Mouse (Mus musculus) forebrain, postnatal 0 days (tissue): Measurements from ENCODE around the gene Haao. TPM values are rescaled to one million over a fixed set of nuclear protein-coding genes. Genes with fewer than 3 reads are reported as not detected.

Experiments
- ATAC-seq: fragments of 200-750 bp; cut with Nextera tagmentation; 2 replicates; pipeline ENCODE4 v1.8.0; 2017; ENCODE audit warnings: mild to moderate bottlenecking, moderate library complexity
- DNase-seq: peaks from one replicate; pipeline ENCODE4 v3.0.0-alpha.2; 2015
- H3K27ac ChIP-seq: fragments of 300-500 bp; sonication (generic); 2 replicates; pipeline ENCODE4 v1.5.1; 2014; ENCODE audit warnings: low read depth, mild to moderate bottlenecking, antibody characterized with exemption, low read length, moderate library complexity, mixed read lengths
- H3K27me3 ChIP-seq: fragments of 300-500 bp; sonication (generic); 2 replicates; pipeline ENCODE4 v1.6.1; 2014; ENCODE audit warnings: mild to moderate bottlenecking, low read length, mixed read lengths; ENCODE audit not compliant: insufficient read depth
- H3K36me3 ChIP-seq: fragments of 300-500 bp; sonication (generic); 2 replicates; pipeline ENCODE4 v1.6.1; 2014; ENCODE audit warnings: mild to moderate bottlenecking, moderate library complexity; ENCODE audit not compliant: insufficient read depth
- H3K4me1 ChIP-seq: fragments of 300-500 bp; sonication (generic); 2 replicates; pipeline ENCODE4 v1.6.1; 2014; ENCODE audit warnings: antibody characterized with exemption; ENCODE audit not compliant: insufficient read depth
- H3K4me2 ChIP-seq: fragments of 300-500 bp; sonication (generic); 2 replicates; pipeline ENCODE4 v1.6.1; 2014; ENCODE audit warnings: low read depth, mild to moderate bottlenecking, moderate library complexity
- H3K4me3 ChIP-seq: fragments of 300-500 bp; sonication (generic); 2 replicates; pipeline ENCODE4 v1.5.1; 2014; ENCODE audit warnings: low read depth, low read length, mixed read lengths
- H3K9ac ChIP-seq: fragments of 300-500 bp; sonication (generic); 2 replicates; pipeline ENCODE4 v1.6.1; 2014; ENCODE audit warnings: mild to moderate bottlenecking
- H3K9me3 ChIP-seq: fragments of 300-500 bp; sonication (generic); 2 replicates; pipeline ENCODE4 v1.6.1; 2016; ENCODE audit warnings: low read length
- CTCF ChIP-seq: sonication (generic); IDR thresholded peaks from 2 replicates; pipeline ENCODE4 v1.5.1; 2016; ENCODE audit warnings: antibody characterized with exemption, control low read depth, low read depth
- WGBS: fragments of 180-500 bp; shearing (Covaris S2); extraction: QIAGEN DNeasy Blood & Tissue Kit; methylation state at CpG from one replicate; pipeline ENCODE4 v1.1.7; 2014; 5-methylcytosine and 5-hydroxymethylcytosine counted together
- polyA plus RNA-seq: library from polyadenylated mRNA; unstranded; fragments of >200 nt; fragmentation: Nextera tagmentation; extraction: Ambion mirVana; gene quantifications from 2 replicates; pipeline ENCODE4 v1.2.1, GENCODE M21; 2015
- total RNA-seq: library from RNA; depleted of rRNA; stranded (reverse); fragments of >200 nt; gene quantifications from 2 replicates; pipeline ENCODE4 v1.2.3, GENCODE M21; 2014

Gene Haao
- total and polyA plus RNA-seq, 2 experiments from 2014 or later: not detected

DNA sequence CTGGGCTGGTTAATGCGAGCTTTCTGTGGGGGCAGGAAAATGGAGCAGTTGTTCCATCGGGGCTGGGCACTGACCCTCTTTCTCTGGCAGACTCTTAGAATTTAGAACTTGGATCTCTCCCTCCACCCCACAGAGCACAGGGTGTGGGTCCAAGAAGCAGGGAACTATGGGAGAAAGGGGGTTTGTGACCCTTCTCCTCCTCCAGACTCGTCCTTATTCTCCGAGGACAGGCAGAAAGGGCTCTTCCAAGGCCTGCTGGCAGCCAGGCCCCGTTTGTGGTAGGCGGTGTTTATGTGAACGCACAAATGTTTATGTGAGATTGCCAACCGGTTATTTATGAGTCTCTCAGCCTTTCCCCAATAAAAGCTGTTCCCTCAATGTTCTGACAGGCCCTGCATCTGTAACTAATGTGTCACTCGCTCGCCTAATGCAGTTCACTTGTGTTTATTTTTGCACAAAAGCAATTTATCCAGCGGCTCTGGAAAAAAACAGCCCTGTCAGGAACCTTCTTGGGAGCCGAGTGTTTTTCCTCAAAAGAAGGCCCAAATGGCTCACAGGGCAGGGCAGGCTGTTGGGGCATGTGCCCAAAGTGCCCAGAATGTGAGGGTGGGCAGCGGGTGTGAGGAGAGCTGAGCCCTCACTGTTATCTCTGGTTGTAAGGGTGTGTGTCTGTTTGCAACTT, 42.1 kb upstream of the Haao start:
- ATAC-seq: peak; percentile 90
- Histone ChIP-seq H3K9me3 (no peaks in the 10 kb centered on the region), H3K4me1 (peaks cover 8% of the 10 kb centered on the region; the same call in 1 of the 2 replicates), H3K36me3 (no peaks in the 10 kb centered on the region), H3K4me2 (no peak overlapping the region), H3K4me3 (no peak overlapping the region), H3K27ac (peak overlapping the region; percentile 57), H3K27me3 (no peaks in the 10 kb centered on the region), H3K9ac (0 out of 2 replicates have a peak overlapping the region, but pooled peaks have one; percentile 22)
- peak; percentile 72 for DNase-seq
- TF ChIP-seq CTCF: no peak
- 22% methylated on average over 13 of the region's 13 CpGs for WGBS

- 54% methylated on average over 5 of the region's 5 CpGs for WGBS
- no peak for TF ChIP-seq CTCF
- H3K27me3 ChIP-seq: no peaks in the 10 kb centered on the region
- no peak for ATAC-seq
- H3K9ac ChIP-seq: no peak overlapping the region
- no peak overlapping the region for H3K4me2 ChIP-seq
- H3K4me1 ChIP-seq: peaks cover 8% of the 10 kb centered on the region; the same call in 1 of the 2 replicates
- peak overlapping the region; percentile 57 for H3K27ac ChIP-seq
- no peaks in the 10 kb centered on the region for H3K36me3 ChIP-seq
- no peaks in the 10 kb centered on the region for H3K9me3 ChIP-seq
- DNase-seq: no peak
- H3K4me3 ChIP-seq: no peak overlapping the region
Measured at GRCm38 (mm10) chr17:83889329-83889690, 41.5 kb upstream of the Haao start.

DNA sequence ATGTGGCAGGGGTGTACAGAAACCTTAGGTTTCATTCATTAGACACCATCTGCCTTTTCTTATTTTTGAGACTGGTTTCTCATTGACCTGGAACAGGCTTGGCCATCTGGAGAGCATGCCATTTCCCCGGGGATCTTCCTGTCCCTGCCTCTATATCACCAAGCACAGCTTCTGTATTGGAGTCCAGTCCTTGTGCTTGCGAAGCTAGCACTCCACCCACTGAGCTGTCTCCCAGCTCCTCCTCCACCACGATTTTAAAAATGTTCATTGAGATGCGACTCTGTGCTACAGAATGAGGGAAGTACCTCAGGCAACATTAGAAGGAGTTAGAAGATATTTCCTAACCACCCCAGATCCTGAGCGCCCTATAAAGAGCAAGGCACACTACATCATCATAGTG, 39.5 kb upstream of the Haao start:
- 87% methylated on average over 5 of the region's 5 CpGs for WGBS
- DNase-seq: no peak
- Histone ChIP-seq H3K27me3 (no peaks in the 10 kb centered on the region), H3K4me1 (peaks cover 8% of the 10 kb centered on the region; the same call in 1 of the 2 replicates), H3K4me3 (no peak overlapping the region), H3K9me3 (no peaks in the 10 kb centered on the region), H3K9ac (no peak overlapping the region), H3K27ac (no peak overlapping the region), H3K4me2 (no peak overlapping the region), H3K36me3 (no peaks in the 10 kb centered on the region)
- no peak for ATAC-seq
- TF ChIP-seq CTCF: no peak

DNA sequence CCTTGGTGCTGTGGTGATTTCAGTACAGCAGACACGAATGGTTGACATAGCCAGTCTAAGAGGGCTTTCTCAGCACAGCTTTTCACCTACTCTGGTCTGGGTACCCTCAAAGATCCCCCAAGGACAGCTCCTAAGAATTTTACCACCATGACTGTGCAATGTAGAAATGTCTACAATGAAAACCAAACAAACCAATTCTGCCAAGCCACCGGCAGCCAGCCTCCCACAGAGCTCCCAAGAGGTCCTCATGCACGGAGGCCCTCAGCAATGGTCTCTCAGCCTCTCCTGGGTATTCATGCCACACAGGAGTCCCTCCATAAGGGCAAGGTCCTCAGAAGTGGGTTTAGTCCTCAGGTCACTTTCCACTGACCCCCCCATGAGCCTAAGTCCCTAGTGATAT, 38.6 kb upstream of the Haao start:
- H3K27ac ChIP-seq: no peak overlapping the region
- H3K27me3 ChIP-seq: no peaks in the 10 kb centered on the region
- no peak overlapping the region for H3K4me3 ChIP-seq
- no peaks in the 10 kb centered on the region for H3K36me3 ChIP-seq
- no peak overlapping the region for H3K9ac ChIP-seq
- TF ChIP-seq CTCF: no peak
- peaks cover 8% of the 10 kb centered on the region; the same call in 1 of the 2 replicates for H3K4me1 ChIP-seq
- H3K9me3 ChIP-seq: no peaks in the 10 kb centered on the region
- no peak for DNase-seq
- ATAC-seq: no peak
- no peak overlapping the region for H3K4me2 ChIP-seq
- WGBS: 91% methylated on average over 3 of the region's 3 CpGs

- no peak for DNase-seq
- H3K9me3 ChIP-seq: no peaks in the 10 kb centered on the region
- H3K4me1 ChIP-seq: peaks cover 8% of the 10 kb centered on the region; the same call in 1 of the 2 replicates
- H3K4me3 ChIP-seq: no peak overlapping the region
- ATAC-seq: no peak
- no peak overlapping the region for H3K27ac ChIP-seq
- TF ChIP-seq CTCF: no peak
- 90% methylated on average over 5 of the region's 5 CpGs for WGBS
- H3K27me3 ChIP-seq: no peaks in the 10 kb centered on the region
- H3K4me2 ChIP-seq: no peak overlapping the region
- H3K36me3 ChIP-seq: no peaks in the 10 kb centered on the region
- no peak overlapping the region for H3K9ac ChIP-seq
Measured at GRCm38 (mm10) chr17:83885750-83886149, 38.0 kb upstream of the Haao start.

DNA sequence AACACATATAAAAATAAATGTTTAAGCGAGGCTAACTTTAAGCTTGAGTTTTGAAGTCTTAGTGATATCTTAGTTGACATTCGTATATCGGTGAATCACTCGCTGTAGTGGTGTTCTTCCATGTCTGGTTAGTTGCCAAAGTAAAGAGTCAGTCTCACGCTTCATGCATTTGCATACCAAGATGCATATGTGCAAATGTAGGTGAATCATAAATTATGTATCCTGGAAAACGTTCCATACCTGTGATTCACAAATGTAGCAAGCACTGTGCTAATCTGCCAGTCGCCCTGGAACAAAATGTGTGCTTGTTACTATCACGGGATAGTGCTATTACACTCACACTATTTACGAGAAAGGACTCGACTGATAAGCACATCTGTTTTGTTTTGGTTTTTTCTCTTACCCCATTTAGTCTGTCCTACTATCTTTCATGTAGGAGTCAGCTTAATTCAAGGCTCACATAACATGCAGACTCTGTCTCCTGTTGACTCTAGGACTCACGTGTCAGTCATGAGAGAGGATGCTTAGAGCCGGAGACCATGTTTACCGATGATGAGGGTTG, 37.3 kb upstream of the Haao start:
- Histone ChIP-seq H3K27ac (no peak overlapping the region), H3K9ac (no peak overlapping the region), H3K4me2 (no peak overlapping the region), H3K9me3 (no peaks in the 10 kb centered on the region), H3K27me3 (no peaks in the 10 kb centered on the region), H3K36me3 (no peaks in the 10 kb centered on the region), H3K4me1 (peaks cover 7% of the 10 kb centered on the region; the same call in 1 of the 2 replicates), H3K4me3 (no peak overlapping the region)
- ATAC-seq (no peak), DNase-seq (no peak)
- WGBS: 85% methylated on average over 13 of the region's 13 CpGs
- TF ChIP-seq CTCF: no peak

GRCm38 (mm10) chr17:83882788-83883187, 35.0 kb upstream of the Haao start:
- Histone ChIP-seq H3K4me1 (no peaks in the 10 kb centered on the region), H3K9me3 (no peaks in the 10 kb centered on the region), H3K27me3 (no peaks in the 10 kb centered on the region), H3K27ac (no peak overlapping the region), H3K9ac (no peak overlapping the region), H3K4me3 (no peak overlapping the region), H3K36me3 (no peaks in the 10 kb centered on the region), H3K4me2 (no peak overlapping the region)
- 92% methylated on average over 2 of the region's 2 CpGs for WGBS
- no peak for ATAC-seq
- TF ChIP-seq CTCF: no peak
- no peak for DNase-seq
